Mouse (Mus musculus) mature B cell (primary cell): ENCODE results near the gene Fam217a.
"Not testable (repeated sequence)": the region's sequence is repeated elsewhere in the genome, so short reads cannot be mapped to it uniquely, and the experiment has no call there.

Source experiments
- in situ Hi-C: fragments of 300-500 bp; cut with MboI; formaldehyde crosslinking; loops from 2 replicates; pipeline ENCODE4 v1.14.3; 2019

The Fam217a gene

DNA sequence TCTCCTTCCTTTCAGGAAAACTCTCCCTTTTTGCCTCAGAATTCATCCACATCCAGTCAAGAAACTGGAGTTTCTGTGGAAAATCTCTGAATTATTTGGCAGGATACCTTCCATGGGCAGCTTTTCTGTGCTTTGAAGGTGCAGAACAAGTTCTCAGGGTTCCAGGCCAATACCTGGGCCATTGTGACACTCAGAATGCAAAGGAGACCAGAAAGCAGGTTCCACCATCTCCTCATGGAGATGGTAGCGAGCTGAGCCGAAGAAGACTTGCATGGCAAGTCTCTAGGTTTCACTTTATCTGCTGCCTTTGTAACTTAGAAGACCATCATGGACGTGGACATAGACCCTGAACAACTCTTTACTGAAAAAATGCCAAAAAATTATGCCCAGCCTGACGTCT lies at the start of gene Fam217a, which contains the start of gene 4933417A18Rik:
Gene Fam217a (minus strand): TSS at position 101 of the 400 bp plus-strand sequence.
Gene 4933417A18Rik (plus strand): TSS at position 200 of the 400 bp plus-strand sequence.
- in situ Hi-C loops, result no loop called here

DNA sequence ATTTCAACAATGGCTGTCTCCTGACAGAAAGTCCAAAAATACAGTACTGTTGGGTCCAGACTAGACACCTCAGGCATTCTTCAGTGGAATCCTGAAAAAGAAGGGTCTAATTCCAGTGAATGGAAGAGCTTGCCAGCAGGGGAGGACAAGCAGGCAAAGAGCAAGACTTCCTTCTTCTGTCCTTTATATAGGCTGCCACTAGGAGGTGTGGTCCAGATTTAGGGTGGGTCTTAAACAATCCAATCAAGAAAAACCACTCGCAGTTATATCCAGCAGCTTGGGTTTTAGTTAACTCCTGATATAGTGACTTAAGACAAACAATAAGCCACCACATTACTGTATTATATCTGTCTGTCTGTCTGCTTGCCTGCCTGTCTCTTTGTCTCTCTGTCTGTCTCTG lies 49.7 kb upstream of the Fam217a start:
- in situ Hi-C loops, result no loop called here

DNA sequence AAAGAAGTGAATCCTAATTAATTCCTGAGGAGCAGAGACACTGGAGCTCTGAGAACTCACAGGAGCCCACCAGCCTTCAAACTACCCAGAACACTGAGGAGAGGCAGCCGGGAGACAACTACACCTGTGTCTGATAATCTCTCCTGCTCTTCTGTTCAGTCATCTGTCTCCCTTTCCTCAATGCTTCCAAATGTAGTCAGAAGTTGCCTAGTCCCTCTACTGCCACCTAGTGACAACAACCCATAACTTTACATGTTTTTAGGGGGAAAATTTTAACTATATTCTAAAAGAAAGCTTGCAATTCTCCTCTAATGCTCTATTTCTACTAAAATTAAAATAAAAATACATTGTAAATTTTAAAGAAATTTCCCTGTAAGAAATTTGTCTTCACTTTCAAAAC lies 49.0 kb upstream of the Fam217a start:
- in situ Hi-C loops, result no loop called here

DNA sequence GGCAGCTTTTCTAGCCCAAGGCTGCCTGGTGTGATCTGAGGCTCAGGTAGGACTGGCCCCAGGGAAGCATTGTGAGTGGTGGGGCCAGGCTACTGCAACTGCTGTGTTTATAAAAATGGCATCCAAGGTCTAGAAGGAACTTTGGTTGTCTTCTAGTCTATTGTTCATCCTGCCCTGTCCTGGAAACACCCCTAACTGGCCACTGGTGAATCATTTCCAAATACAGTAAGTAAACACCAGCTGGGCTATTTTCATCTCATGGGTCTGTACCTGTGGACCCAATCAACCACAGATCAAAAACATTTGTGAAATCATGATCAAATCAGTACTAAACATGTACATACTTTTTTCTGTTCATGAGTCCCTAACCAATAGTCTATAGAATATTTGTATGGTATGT lies 48.3 kb upstream of the Fam217a start:
- in situ Hi-C loops, result not testable (repeated sequence)

DNA sequence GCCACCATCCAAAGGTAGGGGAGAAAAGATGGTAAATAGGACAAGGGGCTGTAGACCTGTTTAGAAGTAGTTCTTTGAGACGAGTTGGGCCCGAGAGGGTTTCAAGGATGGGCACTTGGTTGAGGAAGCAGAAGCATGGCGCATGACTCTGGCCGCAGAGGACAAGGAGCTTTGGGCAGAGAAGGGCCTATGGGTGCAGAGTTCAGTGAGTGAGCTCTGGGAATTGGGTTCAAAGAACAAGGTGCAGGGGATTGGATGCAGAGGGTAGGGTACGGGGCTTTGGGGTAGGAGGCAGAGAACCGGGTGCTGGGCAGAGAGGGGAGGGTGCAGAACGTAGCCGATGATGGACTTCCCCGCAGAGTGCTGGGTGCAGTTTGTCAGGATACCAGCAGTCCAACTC lies 41.5 kb upstream of the Fam217a start:
- in situ Hi-C loops, result not testable (repeated sequence)

DNA sequence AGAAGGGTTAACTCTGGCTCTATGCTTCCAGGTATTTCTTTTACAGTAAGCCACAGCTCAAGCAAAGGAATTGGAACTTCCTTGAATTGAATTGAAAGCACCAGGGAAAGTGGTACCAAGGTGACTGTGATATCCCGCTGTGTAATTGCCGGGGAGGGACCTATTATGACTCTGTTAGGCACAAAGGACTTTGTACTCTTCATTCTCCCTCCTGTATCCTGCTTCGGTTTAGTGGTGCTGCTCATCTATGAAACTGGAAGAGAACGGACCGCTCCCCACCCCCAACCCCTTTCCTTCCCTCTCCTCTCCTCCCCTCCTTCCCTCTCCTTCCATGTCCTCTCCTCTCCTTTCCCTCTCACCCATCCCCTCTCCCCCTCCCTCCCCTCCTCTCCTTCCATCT lies 40.8 kb upstream of the Fam217a start:
- in situ Hi-C loops, result no loop called here

DNA sequence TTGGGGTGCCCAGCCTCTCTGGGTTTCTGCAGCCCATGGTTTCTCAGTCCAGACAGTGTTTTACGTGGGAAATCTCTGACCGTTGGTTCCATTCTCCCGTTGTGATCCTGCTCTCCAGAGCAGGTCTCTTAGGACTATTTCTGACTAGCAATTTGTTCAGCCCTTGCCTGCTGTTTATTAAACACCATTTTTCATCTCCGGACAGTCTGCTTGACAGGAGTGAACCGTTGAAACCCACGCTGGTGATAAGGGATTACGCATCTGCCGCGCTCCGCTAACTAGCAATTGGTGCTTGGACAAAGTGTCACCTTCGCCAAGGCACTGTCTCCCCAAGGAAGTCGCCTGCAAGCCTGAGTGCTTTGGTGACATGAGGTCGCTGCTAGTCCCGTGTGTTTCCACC lies 40.3 kb upstream of the Fam217a start:
- in situ Hi-C loops, result no loop called here

DNA sequence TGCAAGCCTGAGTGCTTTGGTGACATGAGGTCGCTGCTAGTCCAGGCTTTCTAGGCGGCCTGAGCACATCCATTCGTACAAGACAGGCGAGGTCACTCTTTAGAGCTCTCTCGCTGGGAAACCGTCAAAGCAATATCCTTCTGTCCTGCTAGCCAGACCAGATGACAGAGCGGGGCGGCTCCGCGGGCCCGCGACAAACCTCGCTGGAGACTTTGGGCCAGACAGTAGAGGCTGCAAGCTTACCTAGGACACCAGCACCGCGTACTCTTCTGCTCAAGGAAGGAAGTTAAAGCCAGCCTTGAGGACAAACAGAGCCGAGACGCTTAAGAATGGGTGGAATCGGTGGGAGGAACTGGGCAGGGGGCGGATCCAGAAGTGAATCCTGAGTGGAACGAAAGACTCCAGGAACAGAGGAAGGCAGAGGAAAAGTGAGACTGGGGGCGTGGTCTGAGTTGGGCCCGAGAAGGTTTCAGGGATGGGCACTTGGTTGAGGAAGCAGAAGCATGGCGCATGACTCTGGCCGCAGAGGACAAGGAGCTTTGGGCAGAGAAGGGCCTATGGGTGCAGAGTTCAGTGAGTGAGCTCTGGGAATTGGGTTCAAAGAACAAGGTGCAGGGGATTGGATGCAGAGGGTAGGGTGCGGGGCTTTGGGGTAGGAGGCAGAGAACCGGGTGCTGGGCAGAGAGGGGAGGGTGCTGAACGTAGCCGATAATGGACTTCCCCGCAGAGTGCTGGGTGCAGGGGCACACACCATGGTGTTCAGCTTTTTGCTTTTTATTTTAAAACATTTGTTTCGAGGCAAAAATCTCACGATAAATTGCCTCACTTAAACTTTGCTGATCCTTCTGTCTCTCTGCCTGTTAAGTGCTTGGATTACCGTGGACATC lies 39.6 kb upstream of the Fam217a start, which contains the start of gene Eci3:
Gene Eci3 (minus strand): TSS at position 300 of the 887 bp plus-strand sequence.
- in situ Hi-C loops, result no loop called here

DNA sequence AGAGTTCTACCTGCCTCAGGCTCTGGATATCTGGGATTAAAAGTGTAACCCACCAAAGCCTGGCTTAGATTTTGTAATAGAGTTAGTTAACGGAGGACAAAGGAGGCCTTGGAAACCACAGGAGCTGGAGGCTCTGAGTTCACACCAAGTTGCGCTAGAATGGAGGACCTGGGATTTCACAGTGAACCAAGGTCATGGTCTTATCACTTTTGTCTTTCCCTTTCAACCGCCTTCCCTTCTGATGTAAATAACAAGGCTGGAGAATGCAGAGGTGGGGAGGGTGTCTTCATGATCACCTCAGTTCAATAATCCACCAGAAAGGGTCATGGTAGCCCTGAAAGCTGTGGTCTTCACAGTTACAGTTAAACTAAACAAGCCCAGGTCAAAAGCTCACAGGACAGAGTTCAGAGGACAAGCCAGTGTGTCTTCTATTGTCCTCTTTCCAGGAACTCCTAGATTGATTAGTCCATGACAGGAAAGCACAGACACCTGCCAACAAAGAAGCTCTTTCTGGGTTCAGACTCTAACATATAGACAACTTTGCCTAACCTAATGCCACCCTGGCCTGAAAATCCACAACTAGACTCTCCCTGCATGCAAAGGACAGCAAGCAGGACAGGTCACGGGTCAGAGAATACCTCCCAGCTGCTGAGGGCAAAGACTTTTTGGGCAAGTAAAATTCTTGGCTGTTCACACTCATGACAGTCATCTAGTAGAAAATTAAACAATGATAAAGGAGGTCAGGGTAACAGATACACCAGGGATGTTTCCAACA lies 37.1 kb upstream of the Fam217a start:
- in situ Hi-C loops, result no loop called here

DNA sequence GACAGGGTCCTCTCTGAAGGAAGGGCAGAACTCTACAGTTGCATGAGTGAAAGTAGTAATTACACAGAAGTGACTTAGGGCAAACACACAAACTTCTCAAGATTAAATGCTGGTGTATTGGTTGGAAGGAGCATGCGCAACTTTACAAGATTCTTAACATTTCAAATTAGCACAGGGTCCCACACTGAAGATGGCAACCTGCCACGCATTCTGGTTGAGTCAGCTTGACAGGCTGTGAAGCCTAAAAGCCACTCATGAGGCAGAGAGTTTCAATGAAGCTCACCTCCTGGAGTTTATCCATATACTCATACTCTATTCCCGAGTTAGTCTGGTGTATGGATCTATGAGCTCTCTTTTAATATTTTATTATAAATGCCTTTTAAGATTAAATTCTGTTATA lies 34.0 kb upstream of the Fam217a start:
- in situ Hi-C loops, result not testable (repeated sequence)

DNA sequence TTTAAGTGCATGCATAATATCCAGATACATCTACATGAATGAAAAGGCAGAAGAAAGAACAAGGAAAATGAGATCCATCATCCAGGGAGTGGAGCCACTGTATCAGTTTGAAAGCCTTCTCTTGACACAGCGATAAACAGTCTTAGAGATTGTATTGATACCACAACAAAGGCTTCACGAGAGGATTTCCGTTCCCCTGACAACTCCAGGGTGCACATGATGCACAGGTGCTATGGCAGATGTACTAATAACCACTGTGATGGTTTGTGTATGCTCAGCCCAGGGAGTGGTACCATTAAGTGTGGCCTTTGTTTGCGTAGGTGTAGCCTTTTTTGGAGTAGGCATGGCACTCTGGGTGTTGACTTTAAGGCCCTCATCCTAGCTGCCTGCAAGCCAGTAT lies 32.8 kb upstream of the Fam217a start:
- in situ Hi-C loops, result no loop called here

DNA sequence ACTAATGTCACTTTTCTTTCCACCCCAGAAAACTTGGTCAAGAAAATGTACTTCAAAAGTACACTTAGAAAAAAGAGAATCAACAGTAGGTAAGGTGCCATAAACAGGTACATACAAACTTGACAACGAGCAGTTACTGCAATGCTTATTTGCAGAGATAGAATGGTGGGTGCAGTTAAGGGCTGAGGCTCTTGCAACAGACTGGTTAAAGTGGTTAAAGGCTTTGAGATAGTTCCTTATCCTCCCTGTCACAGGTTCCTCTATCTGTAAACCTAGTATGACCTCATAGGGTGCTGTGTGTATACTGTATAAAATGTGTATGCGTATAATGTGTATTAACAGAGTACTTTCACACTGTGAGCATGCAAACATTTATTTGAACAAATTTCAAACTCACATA lies 27.3 kb upstream of the Fam217a start:
- in situ Hi-C loops, result not testable (repeated sequence)

DNA sequence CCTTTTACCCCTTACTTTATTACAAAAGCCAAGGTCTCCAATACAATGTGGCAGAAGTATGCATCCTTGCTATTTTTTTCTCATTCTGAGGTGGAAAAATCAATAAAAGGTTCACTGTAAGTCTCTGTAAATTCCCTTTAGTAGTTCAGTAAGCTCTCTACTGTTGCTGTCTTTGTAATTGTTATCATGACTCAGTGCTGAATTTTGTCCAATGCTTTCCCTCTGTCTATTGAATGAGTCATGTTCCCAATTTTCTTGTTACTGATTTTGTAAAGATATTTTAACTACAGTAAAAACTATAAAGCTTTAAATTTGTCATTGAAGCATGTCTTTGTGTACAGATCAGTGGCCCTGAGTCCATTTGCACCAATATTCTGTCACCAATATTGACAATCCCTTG lies 18.3 kb upstream of the Fam217a start:
- in situ Hi-C loops, result no loop called here

DNA sequence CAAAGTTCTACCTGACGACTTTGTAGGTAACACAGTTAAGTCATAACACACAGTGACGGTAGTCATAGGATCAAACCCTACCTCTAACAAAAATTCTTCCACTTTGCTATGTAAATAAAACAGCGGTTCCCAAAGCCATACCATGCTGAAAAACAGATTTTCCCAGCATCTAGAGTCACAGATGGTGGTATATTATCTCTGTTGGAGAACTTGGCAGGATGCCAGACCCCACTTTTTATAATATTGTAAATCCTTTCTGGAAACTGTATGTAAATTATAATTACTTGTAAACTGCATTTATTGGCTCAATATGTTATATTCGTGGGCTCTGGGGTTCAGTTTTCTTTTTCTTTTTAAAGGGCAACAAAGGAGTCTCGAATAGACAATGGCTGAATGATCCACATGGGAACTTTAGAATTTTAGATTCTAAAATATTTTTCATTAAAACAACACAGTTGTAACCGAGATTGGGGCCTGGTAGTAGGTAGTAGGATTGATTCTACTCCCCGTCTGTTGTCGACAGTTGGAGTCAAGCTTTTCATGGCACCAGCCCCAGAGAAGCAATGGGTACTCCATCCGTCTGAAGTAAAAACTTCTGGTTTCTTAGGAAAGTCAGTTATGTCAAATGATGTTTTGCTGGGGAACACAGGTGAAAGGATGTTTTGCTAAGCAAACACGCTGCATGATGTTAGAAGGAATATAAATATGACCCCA lies 11.0 kb upstream of the Fam217a start:
- in situ Hi-C loops, result no loop called here

DNA sequence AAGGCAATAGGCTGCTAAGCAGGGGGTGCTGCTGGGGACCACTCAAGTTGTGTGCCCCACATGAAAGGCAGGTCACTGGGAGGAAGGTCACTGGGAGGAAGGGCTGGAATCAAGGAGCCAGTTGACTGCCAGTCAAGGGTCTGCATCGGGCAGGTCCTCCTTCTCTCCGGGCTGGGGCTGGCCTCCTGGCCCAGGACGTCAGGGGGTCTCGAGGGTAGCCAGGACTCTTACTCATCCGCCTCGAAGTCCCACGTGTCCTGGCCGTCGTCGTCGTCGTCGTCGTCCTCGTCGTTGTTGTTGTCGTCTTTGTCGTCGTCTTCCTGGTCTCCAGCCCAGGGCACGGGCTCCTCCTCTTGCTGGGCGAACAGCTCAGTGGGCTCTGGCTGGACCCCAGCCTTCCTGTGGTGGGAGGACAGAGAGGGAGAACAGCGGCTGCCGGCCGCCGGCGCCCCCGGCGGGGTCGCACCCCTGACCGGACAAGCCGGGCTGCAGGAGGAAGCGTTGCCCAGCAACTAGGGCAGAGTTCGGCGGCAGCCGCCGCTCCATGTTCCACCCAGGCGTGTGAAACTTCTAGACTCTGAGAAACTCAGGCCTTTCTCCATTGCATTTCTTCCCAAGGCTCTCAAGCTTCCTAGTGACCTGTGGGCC lies 7.5 kb downstream of the Fam217a start:
- in situ Hi-C loops, result no loop called here

DNA sequence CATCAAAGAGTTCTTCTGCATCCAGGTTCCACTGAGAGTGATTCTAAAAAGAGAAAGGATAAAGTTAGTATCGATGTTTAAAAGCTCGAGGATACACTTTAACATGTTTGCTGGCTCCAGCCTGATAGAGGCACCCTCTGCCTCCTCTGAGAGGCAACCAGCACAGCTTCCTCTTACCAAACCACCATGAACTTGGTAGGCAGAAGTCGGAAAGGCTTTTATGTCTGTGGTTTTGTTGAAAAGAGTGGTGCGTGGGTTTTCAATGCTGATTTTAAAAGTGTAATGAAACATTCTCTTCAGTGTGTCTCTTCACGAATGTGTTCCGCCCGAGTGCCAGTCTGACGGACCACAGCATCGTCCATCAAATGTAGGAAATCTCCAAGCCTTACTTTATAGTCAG lies 9.5 kb downstream of the Fam217a start:
- in situ Hi-C loops, result no loop called here

DNA sequence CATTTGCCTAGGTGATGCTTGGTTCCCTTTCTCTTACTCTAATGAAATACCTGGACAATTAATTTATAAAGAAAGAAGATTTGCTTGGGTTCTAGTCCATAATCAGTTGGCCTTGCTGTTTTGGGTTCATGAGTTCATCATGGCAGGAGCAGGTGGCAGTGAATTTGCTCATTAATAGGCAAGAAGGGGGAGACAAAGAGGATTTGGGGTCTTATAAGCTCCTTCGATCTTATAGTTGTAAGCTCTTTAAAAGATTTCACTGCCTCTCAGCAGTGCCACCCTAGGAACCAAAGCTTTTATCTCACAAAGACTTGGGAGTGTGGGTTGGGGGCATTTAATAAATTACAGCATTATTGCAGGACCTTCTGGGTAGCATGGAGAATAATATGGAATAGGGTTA lies 31.2 kb downstream of the Fam217a start:
- in situ Hi-C loops, result no loop called here

DNA sequence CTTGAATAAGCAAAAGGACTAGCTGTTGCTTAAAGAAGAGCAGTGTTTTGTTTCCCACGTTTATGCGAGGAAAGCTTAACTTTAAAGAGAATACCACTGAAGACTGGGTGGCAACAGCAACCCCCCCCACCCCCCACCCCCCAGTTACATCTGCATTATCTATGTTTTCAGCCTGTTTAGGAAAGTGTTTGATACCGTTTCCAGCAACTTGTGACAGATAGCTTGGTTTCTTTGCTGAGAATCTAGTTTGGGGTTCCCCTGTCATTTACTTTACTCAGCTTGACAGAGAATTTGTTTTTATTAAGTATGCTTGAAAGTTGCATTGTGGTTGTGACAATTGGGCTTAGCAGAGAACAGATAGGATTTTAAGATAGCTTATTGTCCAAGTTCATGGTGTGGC lies 47.6 kb downstream of the Fam217a start:
- in situ Hi-C loops, result no loop called here

DNA sequence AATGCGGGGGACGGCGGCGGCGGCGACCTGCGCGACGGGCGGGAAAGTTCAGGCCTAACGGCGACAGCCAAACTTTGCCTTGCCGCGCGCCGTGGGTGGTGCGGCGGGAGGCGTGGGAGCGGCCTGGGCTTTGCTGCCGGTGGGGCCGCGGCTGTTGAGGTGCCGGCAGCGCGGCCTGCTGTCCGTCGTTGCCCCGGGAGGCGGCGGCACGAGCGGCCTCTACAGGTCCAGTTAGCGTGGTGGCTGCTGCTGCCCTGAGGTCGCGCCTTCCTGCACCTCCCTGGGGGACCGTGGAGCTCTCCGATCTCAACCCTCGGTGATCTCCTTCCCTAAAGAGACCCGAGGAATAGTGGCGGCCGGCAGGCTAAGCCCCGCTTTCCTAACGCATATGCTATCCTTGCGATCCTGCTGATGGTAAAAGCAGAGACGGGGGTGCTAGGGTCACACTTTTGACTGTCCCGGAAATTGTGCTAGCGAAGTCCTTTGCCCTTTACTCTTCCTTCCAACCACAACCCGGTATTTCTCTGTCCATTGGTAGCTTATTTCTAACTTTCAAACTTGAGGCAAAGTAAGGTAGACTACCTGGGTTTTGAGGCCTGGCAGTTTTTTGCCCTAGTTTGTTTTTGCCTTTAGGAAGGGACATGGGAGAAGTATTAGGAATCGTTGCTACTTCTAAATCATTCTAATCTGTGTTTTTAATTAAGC lies 48.2 kb downstream of the Fam217a start:
- in situ Hi-C loops, result no loop called here

DNA sequence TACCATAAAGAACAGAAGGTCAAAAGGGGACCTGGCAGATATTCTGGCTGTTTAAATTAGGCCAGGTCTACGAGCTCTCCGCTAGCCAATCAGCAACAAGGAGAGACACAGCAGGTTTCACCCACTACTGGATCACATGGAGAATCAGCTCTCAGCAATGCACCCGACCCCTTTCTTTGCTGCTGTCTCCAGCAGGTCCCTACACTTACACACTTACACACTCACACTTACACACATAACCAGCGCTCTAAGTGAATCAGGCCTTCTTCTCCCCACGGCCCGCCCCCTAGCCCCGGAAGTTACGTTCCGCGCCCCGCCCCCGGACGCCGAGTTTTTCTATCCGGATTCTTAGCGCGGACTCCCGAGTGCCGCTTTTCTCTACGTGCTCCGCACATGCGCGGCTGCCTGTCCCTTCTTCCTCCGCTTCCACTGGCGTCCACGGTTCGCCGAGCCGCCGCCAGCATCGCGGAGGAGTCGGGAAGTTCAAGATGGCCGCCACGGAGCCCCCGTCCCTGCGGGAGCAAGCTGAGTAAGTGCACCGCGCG lies 48.9 kb downstream of the Fam217a start, which contains the start of gene Prpf4b:
Gene Prpf4b (plus strand): TSS at position 137 of the 545 bp plus-strand sequence.
- in situ Hi-C loops, result no loop called here

DNA sequence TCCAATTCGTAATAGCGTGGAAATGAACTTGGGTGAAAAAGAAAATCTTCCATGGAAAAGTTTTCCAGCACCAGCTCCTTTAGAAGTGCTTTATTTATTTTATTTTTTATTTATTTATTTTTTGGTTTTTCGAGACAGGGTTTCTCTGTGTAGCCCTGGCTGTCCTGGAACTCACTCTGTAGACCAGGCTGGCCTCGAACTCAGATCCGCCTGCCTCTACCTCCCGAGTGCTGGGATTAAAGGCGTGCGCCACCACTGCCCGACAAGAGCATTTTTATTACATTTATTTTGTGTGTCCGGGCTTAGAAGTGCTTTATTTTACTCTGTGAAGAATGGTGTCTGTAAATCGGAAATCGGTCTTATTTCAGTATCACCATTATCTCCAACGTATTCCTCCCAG lies 49.4 kb downstream of the Fam217a start:
- in situ Hi-C loops, result not testable (repeated sequence)
